Mouse (Mus musculus) limb, embryonic 12.5 days (tissue): ENCODE data around the gene Lgr4. TPM values are rescaled to one million over a fixed set of nuclear protein-coding genes. Genes with fewer than 3 reads are reported as not detected.

Experiments used
- polyA plus RNA-seq: library from polyadenylated mRNA; unstranded; fragments of >200 nt; fragmentation: Nextera tagmentation; extraction: Ambion mirVana; gene quantifications from 2 replicates; pipeline ENCODE4 v1.2.1, GENCODE M21; 2016

The Lgr4 gene
- polyA plus RNA-seq, 1 experiment from 2014 or later: 22.1 TPM

Other genes starting within 250 kb of the Lgr4 start
- 4.5 and 5.2 TPM in 2 replicates for gene Bdnf, start 242.9 kb upstream of the Lgr4 start, polyA plus RNA-seq
- 61.8 and 62.7 TPM in 2 replicates for gene Lin7c, start 26.8 kb upstream of the Lgr4 start, polyA plus RNA-seq
- gene Ccdc34, start 100.2 kb downstream of the Lgr4 start, polyA plus RNA-seq: 61.0 and 61.4 TPM in 2 replicates